Mouse (Mus musculus): ENCODE results near the gene Stx6.

DNA sequence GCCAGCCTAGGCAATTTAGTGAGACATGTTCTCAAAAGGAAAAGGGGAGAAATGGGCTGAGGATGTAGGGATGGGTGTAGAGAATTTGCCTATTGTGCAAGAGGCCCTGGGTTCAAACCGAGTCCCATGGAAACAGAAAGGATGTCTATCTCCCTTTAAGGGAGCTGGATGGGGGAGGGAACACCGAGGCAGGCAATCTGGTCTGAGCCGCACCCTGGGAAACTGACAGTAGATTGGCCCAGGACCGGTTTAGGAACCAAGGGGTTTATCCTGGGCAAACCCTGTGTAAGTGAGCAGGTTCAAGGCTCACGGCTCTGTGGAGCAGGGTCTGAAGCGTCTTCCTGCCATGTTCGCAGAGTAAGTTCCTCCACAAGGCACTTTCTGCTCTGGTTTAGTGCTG, 87.0 kb downstream of the Stx6 start:
- no peak for TF ChIP-seq CTCF (IDR thresholded peaks at IDR 0.05; ENCODE audit: extremely low read depth, insufficient read length, insufficient replicate concordance, low read depth, low read length)
- no peak for TF ChIP-seq POLR2A (IDR thresholded peaks at IDR 0.05; ENCODE audit: low read depth, low read length)
